Mouse (Mus musculus): ENCODE results near the gene Camk2g.

DNA sequence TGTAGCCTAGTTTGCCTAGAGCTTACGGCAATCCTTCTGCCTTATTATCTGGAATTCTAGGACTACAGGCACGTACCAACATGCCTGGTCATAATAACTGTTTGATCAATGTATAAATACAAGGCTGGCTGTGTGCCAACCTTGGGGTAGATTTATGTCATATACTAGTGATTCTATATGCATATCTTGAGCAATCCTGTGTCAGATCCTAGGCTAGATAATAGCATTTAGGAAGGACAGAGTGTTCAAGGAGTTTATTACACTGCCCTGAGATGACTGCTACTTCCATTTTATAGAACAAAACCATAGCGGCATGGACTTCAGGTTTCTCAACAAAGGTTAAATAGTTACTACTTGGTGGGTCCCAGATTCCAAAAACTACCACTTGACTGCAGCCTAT is 21.9 kb downstream of the Camk2g start:
- TF ChIP-seq POLR2A (IDR thresholded peaks at IDR 0.05; ENCODE audit: borderline replicate concordance, insufficient read depth, low read length) (no peak), CTCF (IDR thresholded peaks at IDR 0.05; ENCODE audit: borderline replicate concordance, insufficient read depth, low read depth, low read length) (no peak)
